Mouse (Mus musculus) kidney, adult 18-20 months (tissue): ENCODE data around the gene Treml1.
A peak's percentile ranks its signal among the peaks of the same experiment; 100 is the strongest.

ENCODE experiments used
- DNase-seq: peaks from one replicate; pipeline ENCODE4 v3.0.0; 2021

Treml1 gene

DNA sequence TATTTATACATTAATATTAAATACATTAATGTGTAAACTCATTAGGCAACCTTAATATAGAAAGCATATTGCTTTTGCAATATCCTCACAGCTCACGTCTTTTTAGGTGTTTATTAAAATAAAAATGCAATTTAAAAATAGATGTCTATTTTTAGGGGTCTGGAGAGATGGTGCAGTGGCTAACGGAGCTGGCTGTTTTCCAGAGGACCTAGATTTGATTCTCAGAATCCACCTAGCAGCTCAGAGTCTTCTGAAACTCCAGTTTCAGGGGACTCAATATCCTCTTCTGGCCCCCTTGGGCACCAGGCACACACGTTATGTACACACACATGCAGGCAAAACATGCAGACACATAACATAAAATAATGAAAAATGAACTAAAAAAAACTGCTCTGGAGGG is 2.6 kb downstream of the Treml1 start:
- no peak for DNase-seq

DNA sequence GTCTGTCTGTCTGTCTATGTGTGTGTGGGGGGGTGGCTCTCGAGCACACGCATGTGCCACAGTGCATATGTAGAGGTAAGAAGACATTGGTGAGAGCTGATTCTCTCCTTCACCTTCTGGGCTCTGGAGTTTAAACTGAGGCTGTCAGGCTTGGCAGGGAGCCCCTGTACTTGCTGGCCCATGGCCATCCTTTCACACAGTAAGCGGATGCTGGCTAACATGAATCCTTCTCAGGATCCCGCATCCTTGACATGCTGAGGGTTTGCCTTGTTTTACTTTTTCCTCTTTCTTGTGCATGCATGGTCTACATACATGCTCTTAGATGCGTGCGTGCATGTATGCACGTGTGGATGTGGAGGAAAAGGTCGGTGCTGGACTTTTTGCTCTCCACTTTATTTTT is 3.2 kb downstream of the Treml1 start:
- peak; percentile 33 for DNase-seq

DNA sequence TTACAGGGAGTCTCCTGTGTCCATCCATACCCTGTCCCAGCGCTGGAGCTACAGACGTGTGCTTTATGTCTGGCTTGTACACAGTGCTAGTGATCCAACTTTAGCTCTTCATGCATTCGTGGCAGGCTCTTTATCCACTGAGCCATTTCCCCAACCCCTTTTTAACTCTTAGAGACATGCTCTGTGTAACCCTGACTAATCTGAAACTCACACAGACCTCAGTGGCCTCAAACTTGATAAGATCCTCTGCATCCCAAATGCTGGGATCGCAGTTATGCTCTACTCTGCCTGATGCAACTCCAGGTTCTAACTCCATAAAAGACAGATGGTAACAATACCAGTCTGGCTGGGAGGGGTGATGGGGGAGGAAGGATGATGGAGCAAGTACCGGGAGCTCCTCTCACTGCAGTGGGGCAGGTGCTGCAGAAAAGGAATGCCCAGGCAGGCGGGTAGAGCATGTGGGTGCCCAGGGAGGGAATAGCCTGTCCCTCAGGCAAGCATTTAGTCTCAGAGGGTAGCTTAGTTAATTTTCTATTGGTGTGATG is 3.8 kb downstream of the Treml1 start:
- DNase-seq = no peak

DNA sequence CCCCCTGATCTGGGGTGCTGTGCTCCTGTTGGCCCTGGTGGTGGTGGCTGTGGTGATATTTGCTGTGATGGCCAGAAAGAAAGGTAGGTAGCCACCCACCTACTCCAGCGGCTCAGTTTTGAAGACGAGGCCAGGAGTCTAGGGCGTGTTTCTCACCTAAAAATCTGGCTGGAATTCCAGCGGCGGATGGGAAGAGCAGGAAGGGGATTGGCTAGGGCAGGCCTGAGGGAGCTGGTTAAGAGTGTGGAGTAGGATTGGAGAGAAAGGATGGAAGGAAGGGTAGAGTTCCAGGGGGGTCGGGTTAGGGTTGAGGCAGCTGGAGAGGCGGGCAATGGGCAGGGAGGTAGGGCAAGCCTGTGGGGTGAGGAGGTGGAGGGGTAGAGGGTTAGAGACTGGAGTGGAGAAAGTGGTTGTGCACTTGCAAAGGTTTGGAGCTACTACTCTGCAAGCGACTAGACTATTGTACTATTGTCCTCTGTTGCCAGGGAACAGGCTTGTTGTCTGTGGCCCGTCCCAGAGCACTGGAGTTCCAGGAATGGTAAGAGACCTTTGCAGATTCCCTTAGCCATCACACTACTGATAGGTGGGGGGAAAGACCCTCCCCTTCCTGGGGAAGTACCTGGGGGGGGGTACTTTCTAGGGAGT is 5.9 kb downstream of the Treml1 start:
- DNase-seq = no peak

DNA sequence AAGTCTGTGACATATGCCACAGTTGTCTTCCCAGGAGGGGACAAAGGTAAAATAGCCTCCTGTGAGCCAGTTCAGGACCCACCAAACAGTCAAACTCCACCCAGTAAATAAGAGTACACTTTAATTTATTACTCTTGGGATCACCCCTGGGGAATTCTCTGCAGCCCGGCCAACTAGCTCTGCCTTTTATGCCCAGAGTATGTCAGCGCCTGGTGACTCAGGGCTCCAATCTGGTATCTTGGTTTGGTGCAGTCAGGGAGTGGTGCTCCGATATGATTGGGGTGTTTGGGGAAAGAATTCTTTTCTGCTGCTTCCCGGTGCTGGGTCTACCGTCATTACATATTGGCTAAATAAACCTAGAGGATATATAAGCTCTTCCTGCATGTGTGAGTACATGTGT is 7.1 kb downstream of the Treml1 start:
- no peak for DNase-seq

DNA sequence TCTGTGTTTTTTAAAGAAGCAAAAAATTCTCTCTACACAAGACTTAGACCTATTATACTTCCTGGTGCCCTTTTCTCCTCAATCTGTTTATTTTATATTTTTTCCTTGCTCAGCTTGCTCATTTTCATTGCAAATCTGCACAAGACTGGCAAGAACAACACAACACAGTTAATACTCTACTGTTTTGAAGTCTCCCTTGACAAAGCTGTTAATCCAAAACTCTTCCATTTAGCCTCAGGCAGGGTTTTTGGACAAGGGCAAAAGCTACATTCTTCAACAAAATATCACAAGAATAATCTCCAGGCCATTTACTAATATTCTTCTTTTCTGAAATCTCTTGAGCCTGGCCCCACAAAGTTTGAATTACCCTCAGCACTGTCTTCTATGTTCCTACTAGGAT is 11.9 kb downstream of the Treml1 start:
- no peak for DNase-seq

DNA sequence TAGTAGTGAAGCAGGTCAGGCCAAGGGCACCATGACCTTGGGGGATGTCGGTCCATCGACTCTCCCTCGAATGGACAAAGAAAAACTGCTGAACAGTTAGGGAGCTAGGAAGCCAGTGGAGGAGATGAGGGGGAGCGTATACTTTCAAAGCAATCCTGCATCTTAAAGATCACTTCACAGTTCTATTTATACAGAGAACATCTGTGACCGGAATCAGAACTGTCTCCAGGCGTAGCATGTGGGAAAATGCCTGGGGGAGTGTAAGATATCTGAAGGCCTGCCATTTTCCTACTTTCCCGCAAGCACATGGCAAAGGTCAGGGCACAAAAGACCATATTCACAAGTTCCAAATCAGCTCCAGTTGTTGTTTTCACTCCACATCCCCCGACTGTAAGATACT is 13.3 kb downstream of the Treml1 start:
- no peak for DNase-seq

DNA sequence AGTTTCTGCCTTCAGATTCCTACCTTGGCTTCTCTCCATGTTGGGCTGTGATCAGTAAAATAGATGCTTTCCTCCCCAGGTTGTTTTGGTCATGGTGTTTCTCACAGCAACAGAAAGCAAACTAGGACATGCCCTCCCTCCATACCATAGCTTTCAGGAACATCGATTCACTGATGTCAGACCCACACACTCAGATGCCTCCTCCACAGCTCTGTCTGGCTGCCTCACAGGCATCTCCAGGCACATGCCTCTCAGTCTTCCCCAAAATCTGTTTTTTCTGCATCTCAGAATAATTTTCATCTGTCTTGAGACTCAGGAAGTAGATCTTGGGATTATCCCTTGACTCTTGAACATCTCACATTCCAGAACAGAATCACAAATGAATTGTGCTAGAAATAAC is 16.4 kb downstream of the Treml1 start:
- DNase-seq = no peak

DNA sequence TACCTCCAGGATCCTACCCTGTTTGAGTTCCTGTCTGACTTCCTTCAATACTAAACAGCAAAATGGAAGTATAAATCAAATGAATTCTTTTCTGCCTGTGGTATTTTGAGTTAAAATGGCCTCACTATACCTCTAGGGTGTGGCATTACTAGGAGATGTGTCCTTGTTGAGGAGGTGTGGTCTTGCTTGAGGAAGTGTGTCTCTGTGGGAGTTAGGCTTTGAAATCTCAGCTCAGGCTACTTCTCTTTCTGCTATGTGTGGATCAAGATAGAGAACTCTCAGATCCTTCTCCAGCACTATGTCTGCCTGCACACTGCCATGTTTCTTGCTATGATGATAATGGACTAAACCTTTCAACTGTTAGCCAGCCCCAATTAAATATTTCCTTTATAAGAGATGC is 19.3 kb downstream of the Treml1 start:
- DNase-seq = no peak

DNA sequence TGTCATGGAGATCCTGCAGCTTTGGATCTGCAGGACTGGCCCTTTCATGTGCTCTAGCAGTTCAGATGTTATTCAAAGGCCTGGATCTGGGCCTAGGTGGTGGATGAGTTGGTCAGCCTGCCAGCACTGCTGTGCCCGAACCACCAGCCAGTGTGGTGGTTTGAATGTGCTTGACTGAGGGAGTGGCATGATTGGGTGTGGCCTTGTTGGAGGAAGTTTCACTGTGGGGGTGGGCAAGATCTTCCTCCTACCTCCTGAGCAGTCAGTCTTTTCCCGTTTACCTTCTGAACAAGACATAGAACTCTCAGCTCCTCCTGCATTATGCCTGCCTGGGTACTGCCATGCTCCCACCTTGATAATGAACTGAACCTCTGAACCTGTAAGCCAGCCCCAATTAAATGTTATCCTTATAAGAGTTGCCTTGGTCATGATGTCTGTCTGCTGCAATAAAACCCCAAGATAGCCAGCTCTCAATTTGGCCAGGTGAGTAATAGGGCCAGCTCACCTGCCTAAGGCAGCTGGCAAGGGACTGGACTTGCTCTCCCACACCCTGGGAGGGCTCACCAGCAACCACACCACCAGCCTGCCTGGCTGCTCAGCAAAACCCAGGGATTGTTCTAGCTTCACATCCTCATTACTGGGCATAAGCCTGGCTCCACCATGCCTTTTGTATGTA is 26.2 kb downstream of the Treml1 start:
- no peak for DNase-seq

DNA sequence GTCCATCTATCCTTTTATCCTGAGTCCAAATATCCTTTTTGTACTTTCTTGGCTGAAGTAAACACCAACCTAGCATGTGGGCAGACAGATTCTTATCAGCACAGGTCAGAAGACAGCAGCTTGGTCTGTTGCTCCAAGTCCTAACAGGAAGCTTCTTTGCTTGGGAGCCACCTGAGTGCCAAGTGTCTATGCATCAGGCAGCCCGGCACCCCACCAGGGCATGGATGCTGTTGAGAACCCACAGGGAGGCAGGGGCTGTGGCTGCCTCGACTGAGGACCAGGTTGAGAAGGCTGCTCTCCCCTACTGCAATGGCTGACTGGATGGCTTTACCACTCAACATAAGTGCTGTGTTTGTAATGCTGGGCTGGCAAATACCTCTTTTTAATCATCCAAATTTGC is 28.9 kb downstream of the Treml1 start:
- no peak for DNase-seq

DNA sequence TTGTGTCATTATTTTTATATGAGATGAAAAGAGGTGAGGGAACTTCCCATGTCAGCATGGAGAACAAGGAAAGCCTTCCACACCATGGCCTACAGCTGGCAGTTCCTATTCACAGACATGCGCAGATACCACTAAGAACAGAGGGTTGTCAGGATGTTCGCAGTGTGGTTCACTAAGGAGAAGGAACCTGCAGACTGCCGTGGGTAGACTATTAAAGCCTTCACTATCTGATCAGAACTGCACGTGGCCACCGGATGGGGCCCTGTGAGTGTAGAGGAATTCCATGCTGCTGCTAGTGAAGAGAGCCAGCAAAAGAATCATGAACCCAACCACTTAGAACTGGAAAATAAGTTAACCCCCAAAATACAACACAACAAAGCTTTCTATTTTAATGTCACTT is 29.7 kb downstream of the Treml1 start:
- DNase-seq = no peak

DNA sequence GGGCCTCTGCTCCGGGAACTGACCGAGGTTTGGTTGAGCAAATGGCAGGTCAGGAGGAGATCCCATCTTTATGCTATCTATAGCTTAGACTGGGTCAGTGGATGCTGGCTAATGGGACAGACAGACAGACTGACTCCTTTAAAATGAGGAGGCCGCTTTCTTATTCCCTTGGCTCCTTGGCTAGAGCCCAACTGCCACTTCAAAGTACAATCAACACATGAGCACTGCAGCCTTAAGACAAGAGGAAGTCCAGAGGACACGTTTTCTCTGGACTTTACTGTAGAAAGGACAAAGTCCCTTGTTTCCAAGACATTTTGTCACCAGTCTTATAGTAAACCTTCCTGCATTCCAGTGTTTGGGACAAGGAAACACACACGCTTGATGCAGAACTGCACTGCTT is 31.7 kb downstream of the Treml1 start:
- no peak for DNase-seq

DNA sequence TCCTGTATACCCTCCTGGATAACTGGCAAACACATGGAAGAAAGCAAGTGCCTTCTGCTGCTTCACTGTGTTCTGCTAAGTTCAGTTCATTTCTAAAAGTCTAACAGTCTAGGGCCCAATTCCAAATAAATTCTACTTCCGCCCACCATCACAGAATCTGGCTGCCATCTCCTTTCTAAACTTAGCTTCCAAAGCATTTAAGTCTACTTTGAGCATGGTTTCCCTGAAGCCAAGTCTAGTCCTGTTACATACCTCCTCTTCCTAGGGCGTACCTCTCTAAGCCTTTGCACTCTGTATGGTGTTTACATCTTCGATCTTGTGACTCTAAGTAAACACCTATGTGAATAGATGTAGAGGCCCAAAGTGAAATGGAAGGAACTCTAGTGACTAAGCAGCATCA is 32.9 kb downstream of the Treml1 start:
- DNase-seq = no peak

DNA sequence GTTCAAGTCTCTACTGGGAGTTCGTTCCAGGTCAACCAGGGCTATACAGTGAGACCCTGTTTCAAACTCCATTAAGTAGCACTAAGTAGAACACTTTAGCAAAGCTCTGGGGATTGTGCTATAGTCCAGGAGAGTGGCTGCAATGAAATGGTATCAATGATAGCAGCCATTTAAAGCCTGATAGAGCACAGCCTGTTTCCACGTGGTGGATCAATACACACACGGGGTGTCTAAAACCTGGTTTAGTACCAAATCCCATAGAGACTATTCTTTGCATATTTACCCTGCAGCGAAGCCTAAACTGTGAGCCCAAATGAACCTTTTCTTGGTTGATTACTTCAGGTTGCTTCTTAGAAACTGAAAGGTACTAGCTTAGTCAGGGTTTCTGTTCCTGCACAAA is 42.0 kb downstream of the Treml1 start:
- no peak for DNase-seq

DNA sequence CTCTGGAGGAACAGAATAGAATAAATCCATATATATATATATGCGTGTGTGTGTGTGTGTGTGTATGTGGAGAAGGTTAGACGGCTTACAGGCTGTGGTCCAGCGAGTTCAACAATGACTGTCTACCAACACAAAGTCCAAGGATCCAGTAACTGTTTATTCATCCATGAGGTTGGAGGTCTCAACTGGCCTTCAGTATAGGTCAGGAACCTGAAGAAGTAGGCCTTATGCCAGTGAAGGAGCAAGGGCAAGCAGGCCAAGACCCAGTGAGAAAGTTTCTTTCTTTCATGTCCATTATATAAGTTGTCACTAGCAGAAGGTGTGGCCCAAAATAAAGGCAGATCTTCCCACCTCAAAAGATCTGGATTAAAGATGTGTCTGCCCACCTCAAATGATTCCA is 43.0 kb downstream of the Treml1 start:
- DNase-seq = no peak

DNA sequence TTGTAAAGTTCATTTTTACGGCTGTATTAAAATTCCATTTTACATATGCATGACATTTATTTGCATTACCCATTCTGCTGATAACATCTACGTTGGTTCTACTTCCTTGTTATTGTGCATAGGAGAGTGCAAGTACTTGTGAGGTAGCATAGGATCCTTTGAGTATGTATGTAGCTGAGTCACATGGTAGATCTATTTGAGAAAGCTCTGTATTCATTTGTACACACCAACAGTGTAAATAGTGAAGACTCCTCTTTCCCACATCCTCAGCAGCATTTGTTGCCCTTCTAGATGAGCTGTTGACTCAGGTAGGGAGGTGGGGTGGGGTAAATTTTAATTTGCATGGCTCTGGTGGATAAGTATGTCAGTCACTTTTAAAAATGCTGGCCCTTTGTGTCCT is 44.1 kb downstream of the Treml1 start:
- no peak for DNase-seq

DNA sequence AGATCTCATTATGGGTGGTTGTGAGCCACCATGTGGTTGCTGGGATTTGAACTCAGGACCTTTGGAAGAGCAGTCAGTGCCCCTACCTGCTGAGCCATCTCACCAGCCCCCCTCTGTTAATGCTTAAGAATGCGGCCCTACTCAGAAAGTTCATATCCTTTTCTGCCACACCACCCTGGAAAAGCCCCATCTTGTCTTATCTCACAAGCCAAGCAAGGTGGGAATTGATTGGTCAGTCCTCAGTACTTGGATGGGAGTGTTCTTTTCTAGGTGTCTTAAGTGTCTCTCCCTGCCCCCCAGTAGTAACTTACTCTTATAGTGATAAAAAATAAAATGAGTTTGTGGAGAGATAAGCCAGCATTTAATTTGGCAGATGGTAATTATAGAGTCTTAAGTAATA is 45.0 kb downstream of the Treml1 start:
- no peak for DNase-seq

DNA sequence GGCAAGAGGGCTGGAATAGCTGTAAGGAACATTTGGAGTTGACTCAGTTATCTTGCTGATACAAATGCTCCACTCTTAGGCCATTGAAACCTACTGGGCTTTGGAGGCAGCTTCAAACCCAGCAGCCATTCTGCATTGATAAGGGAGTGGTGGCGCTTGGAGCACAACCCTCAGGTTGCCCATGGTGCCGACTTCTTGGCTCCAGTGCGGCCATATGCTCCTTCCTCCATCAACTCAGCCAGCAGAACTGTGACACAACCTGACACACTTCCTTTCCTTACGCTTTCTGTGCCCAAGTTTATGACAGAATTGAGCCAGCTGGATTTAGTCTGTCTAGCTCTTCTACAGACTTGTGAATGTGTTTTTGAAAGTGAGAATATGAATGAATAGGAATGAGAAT is 47.4 kb downstream of the Treml1 start:
- DNase-seq = no peak

DNA sequence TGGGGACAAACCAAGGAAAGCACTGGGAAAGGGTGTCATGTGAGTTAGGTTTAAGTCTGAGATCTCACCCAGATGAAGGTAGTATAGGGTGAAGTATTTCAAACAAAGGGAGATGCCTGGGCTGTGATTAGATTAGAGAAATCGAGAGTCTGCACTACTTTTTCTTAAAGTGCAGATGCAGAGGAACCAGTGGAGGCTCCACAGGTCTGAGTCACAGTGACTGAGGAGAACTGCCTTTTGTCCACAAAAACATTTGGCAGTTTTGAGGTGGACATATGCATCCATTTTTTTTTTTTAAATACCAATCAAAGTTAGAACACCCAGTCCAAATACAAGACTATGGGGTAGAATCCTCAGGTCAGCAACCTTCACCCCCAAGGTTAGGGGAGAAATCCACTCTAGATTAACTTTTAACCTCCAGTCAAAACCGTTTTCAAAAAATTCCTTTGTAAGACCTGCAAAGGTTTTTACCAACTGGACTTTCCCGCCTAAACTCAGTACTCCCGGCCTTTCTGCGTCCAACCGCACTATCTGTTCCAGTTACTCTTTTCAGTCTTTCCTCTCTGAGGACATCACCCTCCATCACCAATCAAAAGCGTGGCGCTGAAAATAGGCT is 48.3 kb downstream of the Treml1 start:
- peak; percentile 42 for DNase-seq

DNA sequence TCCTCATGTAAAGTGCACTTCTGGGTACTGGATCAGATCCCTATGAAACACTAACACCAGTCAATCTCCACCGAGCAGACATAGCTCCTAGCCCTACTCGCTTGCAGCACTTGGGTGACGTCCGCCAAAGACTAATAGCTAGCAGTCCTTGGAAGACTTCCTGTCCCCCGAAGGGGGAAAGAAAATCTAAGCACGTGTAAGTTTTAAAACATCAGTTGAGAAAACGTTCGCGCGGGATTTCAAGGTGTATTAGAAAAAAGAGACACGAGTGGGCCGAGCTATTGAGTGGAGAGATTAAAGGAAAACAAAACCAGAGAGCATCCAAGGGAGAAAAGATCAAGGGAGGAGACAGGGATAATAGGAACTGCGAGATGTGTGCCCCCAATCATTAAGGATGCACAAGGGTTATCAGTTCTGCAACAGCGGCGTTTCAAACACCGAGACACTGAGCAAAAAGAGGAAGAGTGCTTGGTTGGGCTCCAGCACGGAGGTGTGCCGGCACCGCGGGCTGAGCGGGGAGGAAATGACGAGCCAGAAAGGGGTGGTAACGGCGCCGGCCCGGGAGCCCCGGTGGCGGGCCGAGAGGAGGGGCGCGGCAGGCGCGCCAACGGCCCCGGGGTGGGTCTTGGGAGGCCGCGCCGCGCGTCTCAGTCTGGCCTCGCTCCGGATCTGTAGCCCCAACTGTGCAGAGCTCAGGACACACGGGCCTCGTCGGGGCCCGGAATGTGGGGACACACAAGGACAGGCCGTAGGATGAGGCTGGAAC is 49.0 kb downstream of the Treml1 start:
- DNase-seq = peak; percentile 75

DNA sequence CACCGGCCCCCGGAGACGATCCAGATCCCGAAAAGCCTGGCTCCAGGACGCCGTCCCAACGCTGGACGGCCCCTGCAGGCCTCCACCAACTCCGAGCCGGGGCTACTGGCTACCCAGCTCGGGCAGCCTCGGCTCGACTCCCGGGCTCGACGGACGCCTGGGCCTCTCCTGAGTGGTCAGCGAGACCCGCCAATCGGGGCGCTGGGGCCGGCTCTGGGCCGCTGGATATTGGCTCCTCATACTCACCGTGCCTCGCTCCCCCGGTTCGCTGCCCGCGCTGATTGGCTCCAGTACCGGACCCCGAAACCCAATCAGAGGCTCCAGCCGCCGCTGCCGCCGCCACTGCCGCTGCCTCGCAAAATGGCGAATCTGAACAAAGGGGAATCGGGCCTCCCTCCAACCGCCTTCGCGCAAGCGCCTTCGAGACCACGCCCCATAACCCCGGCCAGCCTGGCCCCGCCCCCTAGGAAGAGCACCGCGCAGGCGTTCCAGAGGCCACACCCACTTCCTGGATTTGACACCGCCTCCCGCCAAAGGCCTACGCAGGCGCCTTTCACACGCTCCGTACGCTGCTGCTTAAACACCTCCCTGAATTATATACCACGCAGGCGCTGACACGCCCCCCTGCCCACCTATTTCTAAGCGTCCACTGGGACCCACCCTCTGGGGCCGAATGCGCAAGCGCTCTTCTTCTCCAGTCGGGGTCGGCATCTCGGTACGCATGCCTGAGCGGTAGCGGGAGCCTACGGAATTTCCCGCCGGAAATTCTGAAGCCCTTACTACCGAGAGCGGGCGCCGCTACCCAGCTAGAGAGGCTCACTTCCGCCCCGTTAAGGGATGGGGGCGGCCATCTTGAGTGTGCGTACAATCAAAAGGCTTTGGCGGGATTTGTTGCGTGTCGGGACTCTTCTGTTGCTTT is 49.9 kb downstream of the Treml1 start, which contains the start of the genes Nfya and Oard1:
Gene Nfya, minus strand, starts transcription at position 527 of the 919 bp plus-strand sequence.
Gene Oard1, plus strand, starts transcription at position 635 of the 919 bp plus-strand sequence.
- DNase-seq = peak; percentile 100
